Mouse (Mus musculus) cortical plate, adult 2 months (tissue): Measurements from ENCODE around the gene Catsperz.

Experiments used
- CTCF ChIP-seq: fragments of 200-500 bp; IDR thresholded peaks from 2 replicates; pipeline ENCODE4 v1.5.1; 2011; ENCODE audit warnings: mild to moderate bottlenecking, control low read depth, low read length; ENCODE audit not compliant: insufficient read depth; ENCODE audit errors: extremely low read depth
- POLR2A ChIP-seq: fragments of 200-500 bp; IDR thresholded peaks from 2 replicates; pipeline ENCODE4 v1.6.1; 2011; ENCODE audit warnings: mild to moderate bottlenecking, low read length, control low read depth; ENCODE audit not compliant: insufficient read depth; ENCODE audit errors: extremely low read depth

DNA sequence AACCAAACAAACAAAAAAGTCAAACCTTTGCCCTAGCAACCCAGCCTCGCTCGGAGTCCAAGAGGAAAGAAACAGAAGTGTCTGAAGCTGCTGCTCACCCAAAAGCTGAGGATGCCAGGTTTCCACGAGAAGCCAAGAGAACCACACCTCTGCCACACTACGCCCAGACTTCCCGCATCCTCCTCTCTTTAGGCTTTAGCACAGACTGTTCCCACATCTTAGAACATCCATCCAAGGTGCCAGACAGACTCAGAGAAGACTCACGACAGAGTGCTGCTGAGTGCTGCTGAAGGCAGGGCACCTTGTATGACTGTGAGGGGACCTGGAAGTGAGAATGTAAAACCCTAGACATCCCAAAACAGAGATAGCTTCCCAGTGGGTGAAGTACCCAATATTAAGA is 49.3 kb downstream of the Catsperz start:
- TF ChIP-seq CTCF (no peak), POLR2A (no peak)
